Mouse (Mus musculus) left cerebral cortex, postnatal 4 days (tissue): ENCODE measurements around the gene Srrm1. TPM values are rescaled to one million over a fixed set of nuclear protein-coding genes. Genes with fewer than 3 reads are reported as not detected.
"Not testable (repeated sequence)": the region's sequence is repeated elsewhere in the genome, so short reads cannot be mapped to it uniquely, and the experiment has no call there.

Source experiments
- DNase-seq: peaks from one replicate; pipeline ENCODE4 v3.0.0-alpha.2; 2022
- intact Hi-C: fragments of 180-260 bp; cut with DNase I; formaldehyde crosslinking; loops from one replicate; pipeline ENCODE4 v1.15.1; 2025
- total RNA-seq, 2 experiments: library from RNA; stranded (reverse); gene quantifications; 2 replicates each; pipeline ENCODE4 v1.2.3; 2021

Gene Srrm1
- total RNA-seq, 2 experiments from 2014 or later, result 162 to 169 TPM

GRCm38 (mm10) chr4:135282651-135283290, 70.3 kb downstream of the Srrm1 start:
- intact Hi-C loops, result no loop called here
- peak; percentile 23 for DNase-seq

- intact Hi-C loops, DNase-seq: not testable (repeated sequence)
Observed at GRCm38 (mm10) chr4:135280016-135280415, 73.1 kb downstream of the Srrm1 start.

DNA sequence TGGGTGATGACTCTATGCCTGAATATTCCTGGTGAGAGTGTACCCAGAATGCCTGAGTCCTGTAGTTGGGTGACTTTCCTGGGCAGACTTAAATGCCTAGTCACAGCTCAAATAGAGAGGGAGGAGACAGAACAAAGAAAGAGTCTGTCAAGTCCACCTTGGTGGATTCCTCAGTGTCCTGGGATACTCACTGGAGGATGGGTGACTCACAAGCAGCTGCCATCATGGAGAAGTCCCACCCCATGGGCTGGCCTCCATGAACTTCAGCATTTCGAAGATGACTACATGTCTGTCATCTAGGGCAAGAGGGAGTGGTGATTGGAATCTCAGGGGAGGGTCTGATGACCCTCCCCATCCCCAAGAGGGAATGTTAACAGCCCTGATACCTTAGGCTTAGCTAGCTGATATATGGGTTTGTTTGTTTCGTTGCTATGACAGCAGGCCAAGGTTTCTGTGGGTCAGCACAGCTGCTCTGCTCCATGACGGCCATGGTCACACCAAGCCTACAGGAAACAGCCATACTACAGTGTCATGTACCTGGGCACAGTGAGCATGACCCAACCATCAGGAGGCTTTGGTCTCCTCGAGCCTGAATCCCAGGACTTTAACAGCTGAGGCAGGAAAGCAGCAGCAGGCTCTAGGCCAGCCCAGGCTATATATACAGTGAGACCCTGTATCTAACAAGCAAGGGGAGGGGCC, 76.3 kb downstream of the Srrm1 start:
- intact Hi-C loops, result loop anchor here (10.0 kb wide), 1 partner anchor 52 kb away; no protein-coding TSS in a partner anchor

DNA sequence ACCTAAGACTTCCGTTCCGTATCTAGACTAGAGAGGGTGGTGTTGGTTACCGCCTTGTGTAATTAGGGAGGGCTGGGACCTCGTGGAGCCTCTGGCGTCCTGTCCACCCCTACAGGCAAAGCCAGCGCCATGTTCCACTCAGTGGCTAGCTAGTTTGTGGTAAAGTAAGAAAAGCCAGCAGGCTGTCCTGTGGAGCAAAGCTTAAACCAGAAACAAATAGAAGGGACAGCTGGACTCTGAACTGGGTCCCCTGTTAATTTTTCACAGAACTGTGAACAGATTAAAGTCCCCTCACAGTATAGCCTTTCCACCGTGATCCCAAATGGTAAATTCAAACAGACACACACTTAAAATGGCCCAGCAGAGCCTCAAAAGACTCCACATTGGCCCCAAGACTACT, 78.4 kb downstream of the Srrm1 start:
- intact Hi-C loops, result loop anchor here (10.0 kb wide), 1 partner anchor 50 kb away; no protein-coding TSS in a partner anchor
- no peak for DNase-seq

More for the DNA sequence above, 76.3 kb downstream of the Srrm1 start:
- DNase-seq, result no peak

DNA sequence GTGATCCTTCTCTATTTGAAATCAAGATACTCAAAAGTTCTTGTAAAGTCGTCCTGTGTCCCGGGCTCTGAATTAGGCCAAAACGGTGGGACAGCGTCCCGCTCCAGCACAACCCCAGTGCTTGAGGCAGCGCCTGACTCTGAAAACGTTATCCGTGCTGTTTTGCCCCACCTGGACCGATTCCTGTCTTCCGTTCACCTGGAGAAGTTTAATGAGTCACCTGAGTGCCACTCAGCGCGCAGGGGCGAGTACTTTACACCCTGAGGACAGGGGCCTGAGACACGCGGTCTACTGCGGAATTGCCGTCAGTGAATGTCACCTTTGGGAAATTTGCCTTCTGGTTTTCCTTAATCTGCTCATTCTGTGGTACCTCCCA, 79.8 kb downstream of the Srrm1 start:
- intact Hi-C loops, result loop anchor here (10.0 kb wide), 1 partner anchor 48 kb away; no protein-coding TSS in a partner anchor
- no peak for DNase-seq

- peak; percentile 99 for DNase-seq
- intact Hi-C loops, result loop anchor here (10.0 kb wide), 1 partner anchor 48 kb away; no protein-coding TSS in a partner anchor
Observed at GRCm38 (mm10) chr4:135272640-135273306, 80.3 kb downstream of the Srrm1 start, which contains the start of gene Clic4. Clic4 (minus strand) TSS chr4:135272814.

DNA sequence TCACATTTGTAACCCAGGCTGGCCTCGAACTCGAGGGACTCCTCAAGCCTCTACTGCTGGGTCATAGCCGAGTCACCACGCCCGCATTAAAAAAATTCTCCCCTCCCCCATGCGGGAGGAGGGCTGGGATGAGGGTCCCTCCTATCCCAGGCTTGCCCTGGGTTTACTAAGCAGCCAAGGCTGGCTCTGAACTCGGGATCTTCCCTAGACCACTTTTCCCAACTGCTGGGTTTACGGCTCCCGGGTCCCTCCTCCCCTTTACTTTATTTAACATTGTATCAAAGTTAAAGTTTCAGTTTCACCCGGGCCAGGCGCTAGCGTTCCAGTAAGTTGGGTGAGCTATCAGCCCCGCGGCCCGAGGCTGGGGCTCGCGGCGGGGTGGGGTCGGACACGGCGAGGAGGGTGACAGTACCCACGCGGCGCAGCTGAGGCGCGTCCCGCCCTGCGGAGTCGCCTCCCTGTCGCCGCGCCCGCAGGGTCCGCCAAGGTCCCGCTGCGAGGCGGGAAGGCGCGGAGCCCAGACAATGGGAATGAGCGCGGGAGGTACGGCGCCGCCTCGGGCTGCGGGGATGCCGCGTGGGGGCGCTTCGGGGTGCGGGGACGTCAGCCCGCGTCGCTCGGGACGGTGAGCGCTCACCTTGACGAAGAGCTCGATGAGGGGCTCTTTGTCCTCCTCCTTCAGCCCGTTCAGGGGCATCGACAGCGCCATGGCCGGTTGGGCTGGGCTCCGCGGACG, 81.1 kb downstream of the Srrm1 start:
- peak; percentile 55 for DNase-seq
- intact Hi-C loops, result loop anchor here (10.0 kb wide), 1 partner anchor 47 kb away; no protein-coding TSS in a partner anchor

DNA sequence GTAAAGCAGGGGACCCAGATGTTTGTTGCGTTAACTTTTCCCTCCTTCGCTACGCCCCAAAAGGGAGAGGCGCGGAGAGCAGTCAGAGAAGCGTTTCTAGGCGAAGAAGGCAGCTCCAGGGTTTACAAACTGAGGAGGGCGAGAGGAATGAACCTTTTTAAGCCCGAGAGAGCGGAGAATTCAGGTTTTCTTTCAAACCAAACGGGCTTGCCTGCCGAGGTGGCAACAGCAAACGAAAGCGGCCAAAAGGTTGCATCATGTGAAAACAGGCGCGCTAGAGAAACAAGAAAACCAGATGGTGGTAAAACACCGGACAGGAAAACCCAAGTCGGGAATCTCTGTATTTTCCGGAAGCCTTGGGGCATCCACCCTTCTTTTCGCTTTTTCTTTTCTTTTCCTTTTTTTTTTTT, 81.7 kb downstream of the Srrm1 start:
- no peak for DNase-seq
- intact Hi-C loops, result loop anchor here (10.0 kb wide), 1 partner anchor 47 kb away; no protein-coding TSS in a partner anchor

Other genes with a start within 250 kb of the Srrm1 start
- gene Runx3, start 232.7 kb downstream of the Srrm1 start, total RNA-seq, result under 1 TPM in 1 of 2 experiments, not detected in 1; 0.08 TPM
- 10 to 100 TPM; 27.6 to 27.8 TPM for gene Clic4, start 80.5 kb downstream of the Srrm1 start, total RNA-seq
- under 1 TPM; 0.60 to 0.66 TPM for gene Ncmap, start 44.9 kb upstream of the Srrm1 start, total RNA-seq
- gene Rcan3, start 80.5 kb upstream of the Srrm1 start, total RNA-seq, result 10 to 100 TPM; 55.4 to 69.4 TPM
- gene Stpg1, start 141.5 kb upstream of the Srrm1 start, total RNA-seq, result under 1 TPM; 0.16 to 0.24 TPM
- 10 to 100 TPM; 35.4 to 44.1 TPM for gene Nipal3, start 141.7 kb upstream of the Srrm1 start, total RNA-seq
- under 1 TPM; 0.32 to 0.34 TPM for gene Grhl3, start 220.3 kb upstream of the Srrm1 start, total RNA-seq